Mouse (Mus musculus): ENCODE measurements around the gene Drc7. TPM values are rescaled to one million over a fixed set of nuclear protein-coding genes. Genes with fewer than 3 reads are reported as not detected.

Drc7 gene
- polyA plus RNA-seq, 1 experiment from 2014 or later = 0.18 TPM

DNA sequence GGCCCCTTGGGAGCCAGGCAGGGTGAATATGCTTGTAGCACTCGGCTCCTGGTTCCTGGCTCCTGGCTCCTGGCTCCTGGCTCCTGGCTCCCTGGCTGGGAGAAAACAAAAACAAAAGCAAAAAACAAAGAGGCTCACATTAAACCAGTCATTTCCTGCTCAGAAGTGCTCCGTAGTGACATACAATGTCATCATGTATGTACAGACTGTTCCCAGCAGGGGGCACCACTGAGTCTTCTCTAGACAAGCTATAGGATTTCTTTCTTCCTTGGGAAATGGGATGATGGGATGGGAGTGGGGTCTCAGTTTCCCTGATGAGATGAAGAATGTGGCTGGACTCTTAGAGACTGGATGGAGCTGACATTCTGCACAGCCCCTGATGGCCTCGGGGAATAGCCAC lies 12.7 kb downstream of the Drc7 start:
- H3K4me2 ChIP-seq = no peak overlapping the region
- 39% methylated on average over 3 of the region's 3 CpGs for WGBS
- H3K27me3 ChIP-seq = no peaks in the 10 kb centered on the region
- no peak overlapping the region for H3K27ac ChIP-seq (replicated peaks)
- H3K9ac ChIP-seq = no peak overlapping the region
- no peaks in the 10 kb centered on the region for H3K4me1 ChIP-seq (replicated peaks)
- no peak overlapping the region for H3K4me3 ChIP-seq
- ATAC-seq (ENCODE audit: low read depth) = no peak
- H3K36me3 ChIP-seq = no peaks in the 10 kb centered on the region
- no peaks in the 10 kb centered on the region for H3K9me3 ChIP-seq

DNA sequence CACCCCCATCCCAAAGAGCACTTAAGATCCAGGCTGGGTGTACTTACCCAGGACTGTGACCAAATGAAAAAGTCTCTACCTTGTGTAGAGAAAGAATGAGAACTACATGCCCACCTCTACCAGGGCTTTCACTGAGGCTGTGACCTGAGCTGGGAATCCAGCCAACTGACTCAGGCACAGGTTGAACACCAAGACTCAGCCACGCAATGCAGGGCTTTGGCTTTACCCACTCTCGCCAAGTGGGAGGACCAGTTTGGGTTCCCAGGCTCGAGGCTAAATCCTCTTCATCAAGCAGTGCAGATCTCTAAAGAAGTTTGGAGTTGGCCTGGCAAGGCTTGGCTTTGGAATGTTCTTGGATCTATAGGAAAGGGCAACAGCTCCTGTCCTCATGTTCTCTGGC lies 20.6 kb downstream of the Drc7 start:
- H3K27me3 ChIP-seq = 0 out of 2 replicates have a peak, but pooled peaks cover 3% of the 10 kb centered on the region
- H3K9ac ChIP-seq = no peak overlapping the region
- no peaks in the 10 kb centered on the region for H3K9me3 ChIP-seq
- no peak overlapping the region for H3K4me2 ChIP-seq
- H3K4me1 ChIP-seq (replicated peaks) = no peaks in the 10 kb centered on the region
- no peak overlapping the region for H3K27ac ChIP-seq (replicated peaks)
- H3K36me3 ChIP-seq = no peaks in the 10 kb centered on the region
- ATAC-seq (ENCODE audit: low read depth) = no peak
- no peak overlapping the region for H3K4me3 ChIP-seq
- WGBS = 84% methylated on average over 3 of the region's 3 CpGs

DNA sequence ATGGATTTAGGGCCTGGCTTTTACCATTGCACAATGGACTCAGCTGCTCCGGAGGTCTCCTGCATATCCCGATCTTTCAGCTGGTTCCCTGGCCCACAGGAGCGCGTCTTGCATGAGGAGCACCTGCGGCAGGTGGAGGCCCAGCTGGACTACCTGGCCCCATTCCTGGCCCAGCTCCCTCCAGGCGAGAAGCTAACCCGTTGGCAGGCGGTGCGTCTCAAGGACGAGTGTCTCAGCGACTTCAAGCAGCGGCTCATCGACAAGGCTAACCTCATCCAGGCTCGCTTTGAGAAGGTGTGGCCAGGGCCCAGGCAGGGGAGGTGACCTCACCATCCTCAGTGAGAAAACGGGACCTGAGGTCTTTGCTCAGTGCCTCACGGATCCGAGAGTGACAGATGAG lies 21.2 kb downstream of the Drc7 start:
- no peak overlapping the region for H3K4me2 ChIP-seq
- ATAC-seq (ENCODE audit: low read depth) = no peak
- WGBS = 79% methylated on average over 17 of the region's 17 CpGs

DNA sequence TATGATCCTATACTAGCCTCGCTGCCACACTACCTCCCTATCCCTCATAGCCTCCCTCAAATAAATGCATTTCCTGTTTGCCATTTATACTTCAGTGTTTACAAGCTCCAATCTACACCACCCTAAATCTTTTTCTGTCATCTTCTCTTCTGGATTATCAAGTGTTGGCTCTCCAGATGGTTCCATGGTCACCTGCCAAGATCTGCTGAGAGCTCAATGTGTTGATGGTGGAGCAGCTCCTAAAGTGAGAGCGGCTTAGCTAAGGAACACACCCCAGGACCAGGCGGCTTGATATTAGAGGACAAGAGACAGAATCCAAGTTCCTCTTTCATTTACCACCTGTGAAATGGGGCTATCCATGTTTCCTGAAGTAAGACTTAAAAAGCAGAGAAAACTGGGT lies 23.2 kb downstream of the Drc7 start:
- Histone ChIP-seq H3K36me3 (peaks cover 6% of the 10 kb centered on the region; the same call in 1 of the 2 replicates), H3K9ac (no peak overlapping the region), H3K4me2 (no peak overlapping the region), H3K9me3 (no peaks in the 10 kb centered on the region), H3K27ac (replicated peaks) (no peak overlapping the region), H3K27me3 (0 out of 2 replicates have a peak, but pooled peaks cover 3% of the 10 kb centered on the region), H3K4me3 (no peak overlapping the region), H3K4me1 (replicated peaks) (peaks cover 17% of the 10 kb centered on the region)
- WGBS = 85% methylated on average over 3 of the region's 3 CpGs
- ATAC-seq (ENCODE audit: low read depth) = no peak

More for the DNA sequence above, 21.2 kb downstream of the Drc7 start:
- no peaks in the 10 kb centered on the region for H3K36me3 ChIP-seq
- H3K9me3 ChIP-seq = no peaks in the 10 kb centered on the region
- 0 out of 2 replicates have a peak, but pooled peaks cover 3% of the 10 kb centered on the region for H3K27me3 ChIP-seq
- H3K4me3 ChIP-seq = no peak overlapping the region
- H3K4me1 ChIP-seq (replicated peaks) = no peaks in the 10 kb centered on the region
- no peak overlapping the region for H3K27ac ChIP-seq (replicated peaks)
- no peak overlapping the region for H3K9ac ChIP-seq

DNA sequence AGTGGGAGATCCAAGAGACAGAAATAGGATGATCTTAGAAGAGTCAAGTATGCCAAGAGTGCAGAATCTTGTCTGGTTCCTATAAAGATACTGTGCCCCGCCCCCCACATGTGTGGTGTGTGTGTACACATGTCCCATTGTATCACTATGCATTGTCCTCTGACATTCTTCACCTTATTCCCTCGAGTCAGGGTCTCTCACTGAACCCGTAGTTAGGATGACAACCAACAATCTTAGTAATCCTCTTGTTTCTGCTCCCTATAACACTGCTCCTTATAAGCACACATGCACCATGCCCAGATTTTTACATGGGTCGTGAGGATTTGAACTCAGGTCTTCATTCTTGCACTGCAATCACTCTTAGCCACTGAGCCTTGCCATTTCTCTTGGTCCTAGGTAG lies 24.4 kb downstream of the Drc7 start:
- Histone ChIP-seq H3K9ac (no peak overlapping the region), H3K4me1 (replicated peaks) (peaks cover 25% of the 10 kb centered on the region), H3K36me3 (peaks cover 17% of the 10 kb centered on the region), H3K4me3 (no peak overlapping the region), H3K27me3 (0 out of 2 replicates have a peak, but pooled peaks cover 3% of the 10 kb centered on the region), H3K9me3 (no peaks in the 10 kb centered on the region), H3K4me2 (no peak overlapping the region), H3K27ac (replicated peaks) (no peak overlapping the region)
- 93% methylated on average over 4 of the region's 4 CpGs for WGBS
- ATAC-seq (ENCODE audit: low read depth) = no peak

DNA sequence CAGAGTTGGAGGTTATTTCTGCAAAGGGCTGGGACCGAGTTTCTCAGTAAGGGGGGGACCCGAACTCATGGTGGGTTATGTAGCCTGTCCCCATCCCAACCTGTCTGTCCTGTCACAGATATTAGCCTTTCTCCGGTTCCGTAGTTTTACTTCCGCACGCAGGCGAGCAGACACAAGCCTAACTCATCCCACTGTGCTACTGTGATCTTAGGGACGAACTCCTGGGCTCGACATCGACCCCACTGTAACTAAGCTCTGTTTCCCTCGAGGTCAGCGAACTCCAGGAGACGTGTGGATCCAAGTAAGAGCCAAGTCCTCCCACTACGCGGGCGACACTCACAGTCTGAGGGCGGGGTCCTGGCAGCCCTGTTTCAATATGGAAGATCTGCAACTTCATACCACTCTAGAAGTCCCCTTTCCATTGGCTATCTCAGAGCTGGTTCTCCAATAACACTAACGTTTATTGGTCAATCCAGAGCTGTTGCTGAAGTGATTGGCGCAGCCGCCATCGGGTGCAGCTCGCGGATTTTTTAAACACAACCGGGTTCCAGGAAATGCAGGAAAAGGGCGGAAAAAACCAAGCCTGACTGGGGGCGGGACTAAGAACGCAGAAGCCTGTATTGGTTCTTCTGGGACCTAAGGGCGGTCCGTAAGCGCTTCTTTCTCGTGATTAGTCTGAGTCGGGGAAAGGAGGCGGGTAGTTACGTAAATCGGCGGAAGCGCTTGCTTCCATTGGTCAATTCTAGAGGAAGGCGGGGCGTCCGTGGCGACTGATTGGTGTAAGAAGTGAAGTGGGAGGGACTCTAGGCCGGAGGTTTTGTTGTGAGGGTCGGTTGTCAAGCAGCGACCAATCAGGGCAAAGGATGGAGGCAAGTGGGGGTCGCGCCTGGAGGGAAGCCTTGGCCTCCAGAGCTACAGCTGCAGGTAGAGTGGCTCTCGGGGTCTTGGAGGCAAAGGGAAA lies 25.8 kb downstream of the Drc7 start, which contains the start of gene Katnb1:
Katnb1 (plus strand) TSS at position 806 of the 961 bp plus-strand sequence.
- no peaks in the 10 kb centered on the region for H3K9me3 ChIP-seq
- WGBS = under 1% methylated on average over 47 of the region's 47 CpGs

DNA sequence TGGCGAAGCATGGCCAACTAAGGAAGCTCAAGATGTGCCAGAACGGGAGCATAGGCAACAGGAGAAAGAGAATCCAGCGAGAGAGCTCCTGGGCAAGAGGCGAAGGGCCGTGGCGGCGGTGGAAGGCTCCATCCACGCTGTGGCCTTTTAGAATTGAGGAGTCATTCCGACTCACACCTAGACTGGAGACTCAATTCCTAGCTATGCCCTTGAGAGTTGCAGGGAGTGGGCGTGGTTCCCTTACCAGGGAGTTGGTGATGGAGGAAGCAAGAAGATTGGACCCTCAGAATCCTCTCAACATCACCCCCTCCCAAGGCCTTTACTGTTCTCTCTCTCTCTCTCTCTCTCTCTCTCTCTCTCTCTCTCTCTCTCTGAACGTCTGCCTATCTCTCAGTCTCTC lies 26.7 kb downstream of the Drc7 start:
- Histone ChIP-seq H3K27me3 (0 out of 2 replicates have a peak, but pooled peaks cover 3% of the 10 kb centered on the region), H3K27ac (replicated peaks) (peak overlapping the region; percentile 79), H3K36me3 (peaks cover 38% of the 10 kb centered on the region), H3K4me2 (peak overlapping the region; percentile 97), H3K4me1 (replicated peaks) (peaks cover 26% of the 10 kb centered on the region), H3K4me3 (peak overlapping the region; percentile 87), H3K9me3 (no peaks in the 10 kb centered on the region), H3K9ac (peak overlapping the region; percentile 88)
- ATAC-seq (ENCODE audit: low read depth) = no peak
- 11% methylated on average over 11 of the region's 11 CpGs for WGBS

More for the DNA sequence above, 25.8 kb downstream of the Drc7 start, which contains the start of gene Katnb1:
- Histone ChIP-seq H3K9ac (peak within 1 kb of the TSS; percentile 88), H3K36me3 (peaks cover 30% of the 10 kb centered on the region), H3K27me3 (0 out of 2 replicates have a peak, but pooled peaks cover 3% of the 10 kb centered on the region), H3K4me2 (peak within 1 kb of the TSS; percentile 97), H3K27ac (replicated peaks) (peak within 1 kb of the TSS; percentile 79), H3K4me1 (replicated peaks) (peaks cover 26% of the 10 kb centered on the region), H3K4me3 (peak within 1 kb of the TSS; percentile 87)
- ATAC-seq (ENCODE audit: low read depth) = peak; percentile 98

DNA sequence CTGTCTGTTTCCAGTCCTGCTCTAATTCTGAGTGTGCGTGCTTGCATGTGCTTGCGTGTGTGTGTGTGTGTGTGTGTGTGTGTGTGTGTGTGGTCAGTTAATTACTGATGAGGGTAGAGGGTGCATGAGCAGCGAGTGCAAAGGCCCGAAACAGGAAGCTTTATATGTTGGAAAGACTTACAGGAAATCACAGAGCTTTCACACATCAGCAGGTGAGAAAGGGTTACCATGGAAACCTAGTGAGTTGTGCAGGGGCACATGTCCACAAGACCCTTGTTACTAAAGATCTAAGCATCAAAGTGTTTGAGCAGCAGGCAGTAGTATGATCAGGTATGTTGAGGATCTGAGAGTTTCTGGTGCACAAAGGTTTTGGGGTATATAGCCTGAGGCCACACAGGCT lies 29.4 kb downstream of the Drc7 start:
- H3K4me3 ChIP-seq = no peak overlapping the region
- peaks cover 64% of the 10 kb centered on the region for H3K36me3 ChIP-seq
- peak overlapping the region; percentile 1; the same call in 1 of the 2 replicates for H3K9ac ChIP-seq
- peaks cover 26% of the 10 kb centered on the region for H3K4me1 ChIP-seq (replicated peaks)
- H3K9me3 ChIP-seq = no peaks in the 10 kb centered on the region
- WGBS = 86% methylated on average over 4 of the region's 4 CpGs
- no peak for ATAC-seq (ENCODE audit: low read depth)
- no peak overlapping the region for H3K27ac ChIP-seq (replicated peaks)
- H3K4me2 ChIP-seq = no peak overlapping the region
- no peaks in the 10 kb centered on the region for H3K27me3 ChIP-seq

DNA sequence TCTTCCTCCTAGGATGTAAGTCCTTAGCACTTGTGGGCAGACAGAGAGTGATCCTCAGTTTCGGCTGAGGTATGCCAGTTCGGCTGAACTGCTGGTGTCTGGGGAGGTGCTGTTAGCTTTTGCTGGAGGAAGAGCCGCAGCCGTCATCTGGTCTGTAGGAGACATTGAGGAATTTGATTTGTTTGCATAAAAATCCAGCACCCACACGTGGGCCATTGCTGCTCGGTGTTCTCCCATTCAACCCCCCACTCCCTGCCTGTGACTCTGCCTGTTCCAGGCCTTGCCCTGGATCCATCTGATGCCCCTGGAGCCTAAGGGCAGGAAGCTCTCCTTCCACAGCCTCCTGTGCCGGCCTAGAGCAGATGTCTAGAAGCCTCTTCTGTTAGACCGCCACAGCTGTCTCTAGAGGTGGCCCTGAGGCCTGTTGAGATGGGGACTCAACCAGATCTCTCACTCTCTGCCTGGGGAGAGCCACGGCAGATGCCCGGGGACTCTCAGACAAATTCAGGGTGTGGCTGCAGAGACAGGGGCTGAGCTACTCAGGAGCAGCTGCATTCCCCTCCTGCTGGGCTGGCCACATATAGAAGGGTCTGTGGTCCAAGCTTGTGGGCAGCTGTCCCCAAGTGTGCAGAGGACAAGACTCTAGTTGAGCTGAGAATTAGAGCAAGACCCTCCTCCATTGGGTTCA lies 30.0 kb downstream of the Drc7 start:
- peaks cover 68% of the 10 kb centered on the region for H3K36me3 ChIP-seq
- ATAC-seq (ENCODE audit: low read depth) = no peak
- H3K9ac ChIP-seq = peak overlapping the region; percentile 8; the same call in 1 of the 2 replicates

DNA sequence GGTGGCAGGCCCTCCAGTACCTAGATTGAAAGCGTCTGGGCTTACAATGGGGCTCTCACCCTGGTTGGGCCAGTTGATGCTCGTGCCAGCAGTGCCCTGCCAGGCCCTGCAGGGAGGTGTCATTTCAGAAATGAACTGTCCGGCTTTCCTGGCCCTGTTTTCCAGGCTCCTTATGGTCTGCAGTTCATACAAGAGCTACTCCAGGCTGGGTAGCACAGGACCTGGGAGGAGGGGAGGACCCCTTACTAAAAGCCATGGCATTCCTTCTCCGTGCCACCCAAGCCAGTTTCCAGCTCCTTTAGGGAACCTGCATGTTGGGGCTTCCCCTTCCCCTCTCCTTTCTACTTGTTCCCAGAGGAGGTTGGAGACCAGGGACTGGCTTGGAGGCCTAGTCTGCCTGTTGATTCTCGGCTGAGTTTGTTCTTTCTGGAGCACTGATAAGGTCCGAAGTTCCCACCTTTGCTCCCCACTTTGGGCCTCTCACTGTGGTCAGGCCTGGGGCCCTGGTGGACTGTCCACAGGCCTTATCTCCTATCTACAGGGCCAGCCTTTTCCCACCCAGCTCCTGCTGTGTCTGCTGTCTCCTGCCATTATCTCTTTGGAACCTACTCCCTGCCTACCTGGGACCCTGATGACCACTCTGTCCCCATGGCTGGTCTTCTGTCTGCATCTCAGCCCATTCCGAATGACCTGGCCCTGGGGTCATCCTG lies 30.7 kb downstream of the Drc7 start:
- H3K4me1 ChIP-seq (replicated peaks) = peaks cover 26% of the 10 kb centered on the region
- 0 out of 2 replicates have a peak overlapping the region, but pooled peaks have one; percentile 8 for H3K9ac ChIP-seq
- H3K36me3 ChIP-seq = peaks cover 75% of the 10 kb centered on the region
- no peaks in the 10 kb centered on the region for H3K27me3 ChIP-seq
- WGBS = 88% methylated on average over 7 of the region's 7 CpGs
- H3K4me2 ChIP-seq = no peak overlapping the region
- ATAC-seq (ENCODE audit: low read depth) = no peak
- no peaks in the 10 kb centered on the region for H3K9me3 ChIP-seq
- no peak overlapping the region for H3K4me3 ChIP-seq
- H3K27ac ChIP-seq (replicated peaks) = no peak overlapping the region

More for the DNA sequence above, 30.0 kb downstream of the Drc7 start:
- no peak overlapping the region for H3K4me2 ChIP-seq
- H3K27ac ChIP-seq (replicated peaks) = no peak overlapping the region
- 84% methylated on average over 10 of the region's 10 CpGs for whole genome bisulfite sequencing
- no peak overlapping the region for H3K4me3 ChIP-seq
- H3K27me3 ChIP-seq = no peaks in the 10 kb centered on the region
- H3K4me1 ChIP-seq (replicated peaks) = peaks cover 26% of the 10 kb centered on the region
- no peaks in the 10 kb centered on the region for H3K9me3 ChIP-seq

DNA sequence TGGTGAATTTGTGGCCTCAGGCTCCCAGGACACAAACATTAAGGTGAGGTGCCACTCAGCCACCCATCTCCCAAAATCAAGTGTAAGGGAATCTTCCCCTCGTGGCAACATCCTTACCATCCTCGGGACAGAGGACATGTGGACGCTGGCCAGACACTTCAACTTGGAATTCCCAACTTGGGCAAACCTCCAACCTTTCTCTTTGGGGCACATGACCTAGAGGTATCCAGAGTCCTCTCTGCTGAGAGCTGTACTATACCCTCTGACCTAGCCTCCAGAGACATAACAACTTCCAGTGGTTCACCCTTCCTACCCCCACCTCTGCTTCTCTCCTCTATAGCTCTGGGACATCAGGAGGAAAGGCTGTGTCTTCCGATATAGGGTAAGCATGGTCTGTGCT lies 38.7 kb downstream of the Drc7 start:
- no peak overlapping the region for H3K4me2 ChIP-seq
- no peak overlapping the region for H3K4me3 ChIP-seq
- H3K27ac ChIP-seq (replicated peaks) = no peak overlapping the region
- no peaks in the 10 kb centered on the region for H3K27me3 ChIP-seq
- H3K9ac ChIP-seq = no peak overlapping the region
- no peak for ATAC-seq (ENCODE audit: low read depth)
- H3K4me1 ChIP-seq (replicated peaks) = no peaks in the 10 kb centered on the region
- H3K36me3 ChIP-seq = peaks cover 98% of the 10 kb centered on the region
- H3K9me3 ChIP-seq = no peaks in the 10 kb centered on the region
- WGBS = 94% methylated on average over 4 of the region's 4 CpGs
